Mouse (Mus musculus) urinary bladder, postnatal 25 days (tissue): ENCODE data around the gene Zar1l.

Experiments
- DNase-seq: peaks from one replicate; pipeline ENCODE4 v3.0.0; 2022; ENCODE audit warnings: low spot score

Gene Zar1l

DNA sequence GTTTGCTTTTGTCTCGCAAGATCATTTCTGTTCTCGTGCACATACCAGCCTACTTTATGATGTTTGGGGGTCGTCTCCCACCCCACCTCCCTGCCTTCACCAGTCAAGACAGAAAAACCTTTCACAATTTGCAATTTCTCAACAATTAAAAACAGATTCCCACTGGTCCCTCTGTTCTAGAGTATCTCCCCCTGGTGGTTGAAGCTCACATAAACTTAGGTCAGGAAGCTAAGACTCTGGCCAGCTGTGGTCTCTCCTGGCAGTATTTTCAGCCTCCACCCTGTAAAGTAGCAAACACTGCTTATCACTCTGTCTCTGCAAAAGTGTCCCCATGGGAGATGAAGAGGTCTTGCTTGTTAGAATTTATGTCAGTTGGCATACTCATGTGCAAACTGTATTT, 32.8 kb downstream of the Zar1l start:
- peak; percentile 21 for DNase-seq

- no peak for DNase-seq
Observed at GRCm38 (mm10) chr5:150478612-150479011, 39.4 kb downstream of the Zar1l start.

- DNase-seq = no peak
Observed at GRCm38 (mm10) chr5:150477364-150477763, 40.6 kb downstream of the Zar1l start.

DNA sequence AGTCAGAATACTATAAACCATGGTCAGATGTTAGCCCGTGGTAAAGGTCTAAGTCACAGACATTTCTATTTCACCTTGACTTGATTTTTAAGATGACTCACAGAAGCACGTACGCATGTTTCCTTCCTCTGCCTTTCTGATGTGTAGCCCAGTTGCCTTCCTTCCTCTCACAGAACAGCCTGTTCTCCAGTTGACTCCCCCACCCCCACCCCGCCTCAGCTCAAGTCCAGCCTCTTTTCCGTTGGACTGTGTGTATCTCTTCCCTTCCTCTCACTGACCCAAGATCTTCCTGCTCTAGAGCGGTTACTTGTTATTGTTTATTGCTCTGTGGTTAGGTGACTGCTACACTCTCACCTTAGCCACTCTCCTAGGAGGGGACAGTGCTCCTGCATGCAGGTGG, 49.5 kb downstream of the Zar1l start:
- no peak for DNase-seq

DNA sequence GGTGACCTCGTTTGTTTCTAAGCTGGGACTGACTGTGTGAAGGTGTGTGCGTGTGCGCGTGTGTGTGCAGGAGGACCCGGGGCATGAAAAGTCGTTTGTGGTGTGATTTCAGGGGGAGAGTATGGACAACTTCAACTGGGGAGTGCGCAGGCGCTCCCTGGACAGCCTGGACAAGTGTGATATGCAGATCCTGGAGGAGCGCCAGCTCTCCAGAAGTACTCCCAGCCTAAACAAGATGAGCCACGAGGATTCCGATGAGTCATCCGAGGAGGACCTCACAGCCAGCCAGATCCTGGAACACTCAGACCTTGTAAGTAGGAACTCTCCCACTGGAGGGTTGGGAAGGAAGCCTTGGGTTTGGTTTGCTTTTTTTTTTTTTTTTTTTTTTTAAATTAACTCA, 51.8 kb downstream of the Zar1l start:
- peak; percentile 61 for DNase-seq

- no peak for DNase-seq
Observed at GRCm38 (mm10) chr5:150465218-150465617, 52.7 kb downstream of the Zar1l start.

- DNase-seq = no peak
Observed at GRCm38 (mm10) chr5:150464721-150465120, 53.2 kb downstream of the Zar1l start.

- no peak for DNase-seq
Observed at GRCm38 (mm10) chr5:150459801-150460200, 58.2 kb downstream of the Zar1l start.

- no peak for DNase-seq
Observed at GRCm38 (mm10) chr5:150457904-150458739, 59.8 kb downstream of the Zar1l start.

- DNase-seq = no peak
Observed at GRCm38 (mm10) chr5:150457165-150457903, 60.6 kb downstream of the Zar1l start.
